Mouse (Mus musculus) regulatory T cell (primary cell): ENCODE data around the gene 2310022B05Rik.

Source experiments
- in situ Hi-C: fragments of 300-600 bp; cut with MboI, MseI; formaldehyde crosslinking; loops from one replicate; pipeline ENCODE4 v1.15.1; 2025; ENCODE audit warnings: high pct_unique_total_duplicates

Gene 2310022B05Rik

GRCm38 (mm10) chr8:124663112-124663873 is at the start of gene 2310022B05Rik:
2310022B05Rik (minus strand) TSS chr8:124663369.
- in situ Hi-C loops: no loop called here

GRCm38 (mm10) chr8:124705823-124706222 is 42.7 kb upstream of the 2310022B05Rik start:
- in situ Hi-C loops: no loop called here

- in situ Hi-C loops: loop anchor here (5.0 kb wide), 1 partner anchor 47 kb away; no protein-coding TSS in a partner anchor
Observed at GRCm38 (mm10) chr8:124704376-124704775, 41.2 kb upstream of the 2310022B05Rik start.

- in situ Hi-C loops: loop anchor here (5.0 kb wide), 1 partner anchor 46 kb away; no protein-coding TSS in a partner anchor
Observed at GRCm38 (mm10) chr8:124703526-124703925, 40.4 kb upstream of the 2310022B05Rik start.

- in situ Hi-C loops: loop anchor here (5.0 kb wide), 1 partner anchor 45 kb away; no protein-coding TSS in a partner anchor
Observed at GRCm38 (mm10) chr8:124702183-124702582, 39.0 kb upstream of the 2310022B05Rik start.

- in situ Hi-C loops: loop anchor here (5.0 kb wide), 1 partner anchor 44 kb away; no protein-coding TSS in a partner anchor
Observed at GRCm38 (mm10) chr8:124701023-124701422, 37.9 kb upstream of the 2310022B05Rik start.

GRCm38 (mm10) chr8:124700271-124700670 is 37.1 kb upstream of the 2310022B05Rik start:
- in situ Hi-C loops: loop anchor here (5.0 kb wide), 1 partner anchor 43 kb away; no protein-coding TSS in a partner anchor

GRCm38 (mm10) chr8:124695424-124696100 is 32.4 kb upstream of the 2310022B05Rik start:
- in situ Hi-C loops: no loop called here

GRCm38 (mm10) chr8:124691706-124692105 is 28.5 kb upstream of the 2310022B05Rik start:
- in situ Hi-C loops: no loop called here

- in situ Hi-C loops: no loop called here
Observed at GRCm38 (mm10) chr8:124688899-124689298, 25.7 kb upstream of the 2310022B05Rik start.

- in situ Hi-C loops: loop anchor here (5.0 kb wide), 1 partner anchor 65 kb away; no protein-coding TSS in a partner anchor
Observed at GRCm38 (mm10) chr8:124682218-124682617, 19.0 kb upstream of the 2310022B05Rik start.

- in situ Hi-C loops: loop anchor here (5.0 kb wide), 1 partner anchor 64 kb away; no protein-coding TSS in a partner anchor
Observed at GRCm38 (mm10) chr8:124681792-124682157, 18.6 kb upstream of the 2310022B05Rik start.

- in situ Hi-C loops: loop anchor here (5.0 kb wide), 1 partner anchor 64 kb away; no protein-coding TSS in a partner anchor
Observed at GRCm38 (mm10) chr8:124681077-124681791, 18.1 kb upstream of the 2310022B05Rik start.

- in situ Hi-C loops: no loop called here
Observed at GRCm38 (mm10) chr8:124678246-124678645, 15.1 kb upstream of the 2310022B05Rik start.

- in situ Hi-C loops: no loop called here
Observed at GRCm38 (mm10) chr8:124677486-124677885, 14.3 kb upstream of the 2310022B05Rik start.

GRCm38 (mm10) chr8:124677078-124677477 is 13.9 kb upstream of the 2310022B05Rik start:
- in situ Hi-C loops: no loop called here

GRCm38 (mm10) chr8:124676661-124677060 is 13.5 kb upstream of the 2310022B05Rik start:
- in situ Hi-C loops: no loop called here

GRCm38 (mm10) chr8:124672345-124672744 is 9.2 kb upstream of the 2310022B05Rik start:
- in situ Hi-C loops: no loop called here

GRCm38 (mm10) chr8:124668798-124669197 is 5.6 kb upstream of the 2310022B05Rik start:
- in situ Hi-C loops: no loop called here

GRCm38 (mm10) chr8:124664414-124664813 is 1.2 kb upstream of the 2310022B05Rik start:
- in situ Hi-C loops: no loop called here

GRCm38 (mm10) chr8:124663874-124664230 is 683 bp upstream of the 2310022B05Rik start:
- in situ Hi-C loops: no loop called here
